Mouse (Mus musculus) frontal cortex, adult 2 months (tissue): ENCODE results near the gene Kif3a. TPM values are rescaled to one million over a fixed set of nuclear protein-coding genes. Genes with fewer than 3 reads are reported as not detected.

ENCODE experiments used
- DNase-seq, 2 experiments: peaks; one replicate each; pipeline ENCODE4 v3.0.0; 2022; ENCODE audit warnings: low spot score in 1 of 2; ENCODE audit errors: extremely low spot score in 1 of 2
- polyA plus RNA-seq: library from polyadenylated mRNA; depleted of rRNA; stranded (reverse); fragments of >200 nt; gene quantifications from 2 replicates; pipeline ENCODE4 v1.2.3, GENCODE M21; 2012

Gene Kif3a
- polyA plus RNA-seq, 1 experiment, result 104 TPM

GRCm38 (mm10) chr11:53615172-53615571 lies 48.0 kb downstream of the Kif3a start:
- DNase-seq, result no peak

- DNase-seq, result no peak
Measured at GRCm38 (mm10) chr11:53615575-53615974, 48.4 kb downstream of the Kif3a start.

- DNase-seq, result no peak
Measured at GRCm38 (mm10) chr11:53616748-53617558, 49.8 kb downstream of the Kif3a start.

- DNase-seq, result no peak
Measured at GRCm38 (mm10) chr11:53617562-53618109, 50.5 kb downstream of the Kif3a start.

GRCm38 (mm10) chr11:53618619-53619198 lies 51.5 kb downstream of the Kif3a start, which contains the start of gene Il4:
TSS of gene Il4 (minus strand) at chr11:53618669.
- DNase-seq, result no peak

- DNase-seq, result no peak
Measured at GRCm38 (mm10) chr11:53619428-53619827, 52.2 kb downstream of the Kif3a start.

GRCm38 (mm10) chr11:53620094-53620493 lies 52.9 kb downstream of the Kif3a start:
- no peak for DNase-seq

GRCm38 (mm10) chr11:53621582-53622439 lies 54.6 kb downstream of the Kif3a start:
- DNase-seq, result no peak

GRCm38 (mm10) chr11:53622440-53622806 lies 55.2 kb downstream of the Kif3a start:
- no peak for DNase-seq

GRCm38 (mm10) chr11:53623573-53623972 lies 56.4 kb downstream of the Kif3a start:
- DNase-seq, result no peak

GRCm38 (mm10) chr11:53624124-53624523 lies 56.9 kb downstream of the Kif3a start:
- no peak for DNase-seq

- no peak for DNase-seq
Measured at GRCm38 (mm10) chr11:53626802-53627373, 59.7 kb downstream of the Kif3a start.

GRCm38 (mm10) chr11:53627859-53628258 lies 60.7 kb downstream of the Kif3a start:
- DNase-seq, result peak; percentile 44 to 93

- peak in 1 of 2 experiments; percentile 25 for DNase-seq
Measured at GRCm38 (mm10) chr11:53632122-53632733, 65.0 kb downstream of the Kif3a start.

- DNase-seq, result no peak
Measured at GRCm38 (mm10) chr11:53633644-53634043, 66.5 kb downstream of the Kif3a start.

GRCm38 (mm10) chr11:53634556-53634955 lies 67.4 kb downstream of the Kif3a start, which contains the start of gene Il13:
TSS of gene Il13 (minus strand) at chr11:53634702.
- DNase-seq, result no peak

GRCm38 (mm10) chr11:53635590-53636182 lies 68.5 kb downstream of the Kif3a start:
- DNase-seq, result no peak

GRCm38 (mm10) chr11:53636183-53636646 lies 69.0 kb downstream of the Kif3a start:
- DNase-seq, result peak in 1 of 2 experiments; percentile 57

- no peak for DNase-seq
Measured at GRCm38 (mm10) chr11:53637046-53637802, 70.0 kb downstream of the Kif3a start.
